Mouse (Mus musculus) midbrain, embryonic 14.5 days (tissue): ENCODE data around the gene Scarf1. TPM values are rescaled to one million over a fixed set of nuclear protein-coding genes. Genes with fewer than 3 reads are reported as not detected.

Experiments used
- ATAC-seq: fragments of 200-750 bp; cut with Nextera tagmentation; 2 replicates; pipeline ENCODE4 v1.8.0; 2017; ENCODE audit warnings: moderate number of reproducible peaks, moderate library complexity; ENCODE audit not compliant: low FRiP score, low TSS enrichment
- DNase-seq: peaks from one replicate; pipeline ENCODE4 v3.0.0-alpha.2; 2015
- H3K27ac ChIP-seq: fragments of 300-500 bp; sonication (generic); replicated peaks from 2 replicates; pipeline ENCODE4 v1.5.1; 2014; ENCODE audit warnings: mild to moderate bottlenecking, low read depth, low read length, moderate library complexity
- H3K27me3 ChIP-seq: fragments of 300-500 bp; sonication (generic); 2 replicates; pipeline ENCODE4 v1.6.1; 2014; ENCODE audit warnings: low read length, control low read depth, mixed read lengths; ENCODE audit not compliant: control insufficient read depth, insufficient read depth
- H3K36me3 ChIP-seq: fragments of 300-500 bp; sonication (generic); 2 replicates; pipeline ENCODE4 v1.6.1; 2014; ENCODE audit warnings: low read length, control low read depth; ENCODE audit not compliant: control insufficient read depth, insufficient read depth
- H3K4me1 ChIP-seq: fragments of 300-500 bp; sonication (generic); 2 replicates; pipeline ENCODE4 v1.6.1; 2014; ENCODE audit warnings: mild to moderate bottlenecking, antibody characterized with exemption, low read length, control low read depth; ENCODE audit not compliant: control insufficient read depth, insufficient read depth
- H3K4me2 ChIP-seq: fragments of 300-500 bp; sonication (generic); 2 replicates; pipeline ENCODE4 v1.6.1; 2014; ENCODE audit warnings: mild to moderate bottlenecking, low read length, moderate library complexity
- H3K4me3 ChIP-seq: fragments of 300-500 bp; sonication (generic); replicated peaks from 2 replicates; pipeline ENCODE4 v1.5.1; 2014; ENCODE audit warnings: low read depth, low read length
- H3K9ac ChIP-seq: fragments of 300-500 bp; sonication (generic); replicated peaks from 2 replicates; pipeline ENCODE4 v1.6.1; 2014; ENCODE audit warnings: mild to moderate bottlenecking, low read length, moderate library complexity
- H3K9me3 ChIP-seq: fragments of 300-500 bp; sonication (generic); 2 replicates; pipeline ENCODE4 v1.6.1; 2016; ENCODE audit warnings: low read length, control low read depth, mixed read lengths; ENCODE audit not compliant: control insufficient read depth
- WGBS: fragments of 180-500 bp; shearing (Covaris S2); extraction: QIAGEN DNeasy Blood & Tissue Kit; methylation state at CpG from one replicate; pipeline ENCODE4 v1.1.7; 2014; 5-methylcytosine and 5-hydroxymethylcytosine counted together
- polyA plus RNA-seq: library from polyadenylated mRNA; unstranded; fragments of >200 nt; fragmentation: Nextera tagmentation; extraction: Ambion mirVana; gene quantifications from 2 replicates; pipeline ENCODE4 v1.2.1, GENCODE M21; 2014

Gene Scarf1
- polyA plus RNA-seq, 1 experiment from 2014 or later = 3.6 TPM

- WGBS = 88% methylated on average over 17 of the region's 17 CpGs
- H3K36me3 ChIP-seq = peaks cover 46% of the 10 kb centered on the region
Measured at GRCm38 (mm10) chr11:75570375-75571125, 57.2 kb downstream of the Scarf1 start.

GRCm38 (mm10) chr11:75571126-75571990 is 58.0 kb downstream of the Scarf1 start:
- peaks cover 15% of the 10 kb centered on the region for H3K4me1 ChIP-seq
- H3K36me3 ChIP-seq = peaks cover 39% of the 10 kb centered on the region
- no peak overlapping the region for H3K9ac ChIP-seq
- ATAC-seq (no peak), DNase-seq (no peak)
- 69% methylated on average over 14 of the region's 14 CpGs for WGBS
- no peak overlapping the region for H3K4me2 ChIP-seq
- H3K27ac ChIP-seq = 0 out of 2 replicates have a peak overlapping the region, but pooled peaks have one; percentile 84
- H3K9me3 ChIP-seq = no peaks in the 10 kb centered on the region
- no peak overlapping the region for H3K4me3 ChIP-seq
- H3K27me3 ChIP-seq = no peaks in the 10 kb centered on the region

More at GRCm38 (mm10) chr11:75570375-75571125, 57.2 kb downstream of the Scarf1 start:
- DNase-seq (no peak), ATAC-seq (no peak)
- Histone ChIP-seq H3K27me3 (no peaks in the 10 kb centered on the region), H3K4me2 (no peak overlapping the region), H3K4me3 (no peak overlapping the region), H3K9ac (no peak overlapping the region), H3K9me3 (no peaks in the 10 kb centered on the region), H3K4me1 (peaks cover 15% of the 10 kb centered on the region), H3K27ac (no peak overlapping the region)

GRCm38 (mm10) chr11:75572301-75572791 is 59.0 kb downstream of the Scarf1 start:
- no peaks in the 10 kb centered on the region for H3K9me3 ChIP-seq
- H3K27me3 ChIP-seq = no peaks in the 10 kb centered on the region
- WGBS = 9% methylated on average over 10 of the region's 10 CpGs
- H3K9ac ChIP-seq = peak overlapping the region; percentile 36; the same call in 1 of the 2 replicates
- H3K4me2 ChIP-seq = no peak overlapping the region
- H3K4me1 ChIP-seq = peaks cover 15% of the 10 kb centered on the region
- peak overlapping the region; percentile 84 for H3K27ac ChIP-seq
- no peak overlapping the region for H3K4me3 ChIP-seq
- no peak for ATAC-seq
- DNase-seq = peak; percentile 35
- peaks cover 30% of the 10 kb centered on the region for H3K36me3 ChIP-seq

GRCm38 (mm10) chr11:75572854-75573650 is 59.7 kb downstream of the Scarf1 start:
- H3K9ac ChIP-seq = peak overlapping the region; percentile 36; the same call in 1 of the 2 replicates
- peak overlapping the region; percentile 84 for H3K27ac ChIP-seq
- ATAC-seq = peak; percentile 88
- 0 out of 2 replicates have a peak overlapping the region, but pooled peaks have one; percentile 23 for H3K4me2 ChIP-seq
- WGBS = 2% methylated on average over 12 of the region's 12 CpGs
- H3K27me3 ChIP-seq = no peaks in the 10 kb centered on the region
- peak; percentile 95 for DNase-seq
- H3K9me3 ChIP-seq = no peaks in the 10 kb centered on the region
- H3K4me1 ChIP-seq = peaks cover 15% of the 10 kb centered on the region
- no peak overlapping the region for H3K4me3 ChIP-seq
- peaks cover 30% of the 10 kb centered on the region for H3K36me3 ChIP-seq

GRCm38 (mm10) chr11:75574378-75575123 is 61.2 kb downstream of the Scarf1 start:
- H3K9me3 ChIP-seq = no peaks in the 10 kb centered on the region
- peaks cover 15% of the 10 kb centered on the region for H3K4me1 ChIP-seq
- H3K9ac ChIP-seq = no peak overlapping the region
- WGBS = 85% methylated on average over 5 of the region's 5 CpGs
- H3K27me3 ChIP-seq = no peaks in the 10 kb centered on the region
- no peak overlapping the region for H3K4me3 ChIP-seq
- ATAC-seq (no peak), DNase-seq (no peak)
- no peak overlapping the region for H3K27ac ChIP-seq
- H3K4me2 ChIP-seq = no peak overlapping the region
- peaks cover 16% of the 10 kb centered on the region for H3K36me3 ChIP-seq

- no peaks in the 10 kb centered on the region for H3K9me3 ChIP-seq
- H3K4me3 ChIP-seq = no peak overlapping the region
- H3K27me3 ChIP-seq = no peaks in the 10 kb centered on the region
- peaks cover 15% of the 10 kb centered on the region for H3K4me1 ChIP-seq
- no peak overlapping the region for H3K4me2 ChIP-seq
- H3K27ac ChIP-seq = no peak overlapping the region
- ATAC-seq = no peak
- H3K9ac ChIP-seq = no peak overlapping the region
- no peak for DNase-seq
- H3K36me3 ChIP-seq = peaks cover 5% of the 10 kb centered on the region
- 84% methylated on average over 9 of the region's 9 CpGs for WGBS
Measured at GRCm38 (mm10) chr11:75575560-75576123, 62.3 kb downstream of the Scarf1 start.
